Mouse (Mus musculus) kidney, postnatal 36 days (tissue): Measurements from ENCODE around the gene Adcy10.
A peak's percentile ranks its signal among the peaks of the same experiment; 100 is the strongest.

Experiments used
- DNase-seq, 2 experiments: peaks; one replicate each; pipeline ENCODE4 v3.0.0; 2021 to 2022; ENCODE audit warnings: mixed read lengths in 2 of 2

The Adcy10 gene

GRCm38 (mm10) chr1:165484688-165485233, at the start of gene Adcy10:
Gene Adcy10, plus strand, starts transcription at chr1:165485183.
- DNase-seq, result no peak

- no peak for DNase-seq
Measured at GRCm38 (mm10) chr1:165438289-165439021, 46.5 kb upstream of the Adcy10 start.

GRCm38 (mm10) chr1:165440788-165441187, 44.2 kb upstream of the Adcy10 start:
- no peak for DNase-seq

- no peak for DNase-seq
Measured at GRCm38 (mm10) chr1:165441201-165441600, 43.8 kb upstream of the Adcy10 start.

- DNase-seq, result no peak
Measured at GRCm38 (mm10) chr1:165441719-165442118, 43.3 kb upstream of the Adcy10 start.

- DNase-seq, result no peak
Measured at GRCm38 (mm10) chr1:165459041-165459502, 25.9 kb upstream of the Adcy10 start.

- DNase-seq, result peak; percentile 55 to 80
Measured at GRCm38 (mm10) chr1:165459503-165460181, 25.3 kb upstream of the Adcy10 start.

- peak; percentile 98 to 100 for DNase-seq
Measured at GRCm38 (mm10) chr1:165460360-165460800, 24.6 kb upstream of the Adcy10 start, which contains the start of the genes Dcaf6 and Mpc2. Gene Dcaf6, minus strand, starts transcription at chr1:165460475. Gene Mpc2, plus strand, starts transcription at chr1:165460637.

GRCm38 (mm10) chr1:165460801-165461377, 24.1 kb upstream of the Adcy10 start:
- DNase-seq, result peak; percentile 99 to 100

- peak; percentile 67 to 72 for DNase-seq
Measured at GRCm38 (mm10) chr1:165461681-165462080, 23.3 kb upstream of the Adcy10 start.

- no peak for DNase-seq
Measured at GRCm38 (mm10) chr1:165462861-165463260, 22.1 kb upstream of the Adcy10 start.

GRCm38 (mm10) chr1:165464574-165464973, 20.4 kb upstream of the Adcy10 start:
- DNase-seq, result no peak

GRCm38 (mm10) chr1:165468971-165469370, 16.0 kb upstream of the Adcy10 start:
- peak in 1 of 2 experiments; percentile 36 for DNase-seq

GRCm38 (mm10) chr1:165469717-165470116, 15.3 kb upstream of the Adcy10 start:
- peak; percentile 25 to 37 for DNase-seq

- DNase-seq, result no peak
Measured at GRCm38 (mm10) chr1:165471490-165471889, 13.5 kb upstream of the Adcy10 start.

- peak; percentile 40 to 42 for DNase-seq
Measured at GRCm38 (mm10) chr1:165486108-165486507, 1.1 kb downstream of the Adcy10 start.

GRCm38 (mm10) chr1:165489197-165489596, 4.2 kb downstream of the Adcy10 start:
- no peak for DNase-seq

- peak in 1 of 2 experiments; percentile 23 for DNase-seq
Measured at GRCm38 (mm10) chr1:165498856-165499255, 13.9 kb downstream of the Adcy10 start.

GRCm38 (mm10) chr1:165503307-165504024, 18.5 kb downstream of the Adcy10 start:
- DNase-seq, result peak; percentile 84 to 86

GRCm38 (mm10) chr1:165506303-165506702, 21.3 kb downstream of the Adcy10 start:
- no peak for DNase-seq

- peak in 1 of 2 experiments; percentile 37 for DNase-seq
Measured at GRCm38 (mm10) chr1:165510161-165510560, 25.2 kb downstream of the Adcy10 start.

- DNase-seq, result no peak
Measured at GRCm38 (mm10) chr1:165520716-165521115, 35.7 kb downstream of the Adcy10 start.
